Mouse (Mus musculus) kidney, adult 2 months (tissue): ENCODE measurements around the gene Acot11.

Experiments
- CTCF ChIP-seq: fragments of 200-500 bp; conservative IDR thresholded peaks from 2 replicates; pipeline ENCODE4 v1.5.1; 2011; ENCODE audit warnings: low read depth, mild to moderate bottlenecking, control low read depth, low read length, moderate library complexity, mixed read lengths; ENCODE audit not compliant: insufficient read depth, insufficient read length
- POLR2A ChIP-seq: fragments of 200-500 bp; IDR thresholded peaks from one replicate; pipeline ENCODE4 v1.6.1; 2011; ENCODE audit warnings: low read depth, low read length, control low read depth

- no peak for TF ChIP-seq POLR2A
- no peak for TF ChIP-seq CTCF
Observed at GRCm38 (mm10) chr4:106769306-106769705, 35.5 kb downstream of the Acot11 start.
